12 mouse cellular contexts compared by ENCODE assay signal in the genomic region with DNA sequence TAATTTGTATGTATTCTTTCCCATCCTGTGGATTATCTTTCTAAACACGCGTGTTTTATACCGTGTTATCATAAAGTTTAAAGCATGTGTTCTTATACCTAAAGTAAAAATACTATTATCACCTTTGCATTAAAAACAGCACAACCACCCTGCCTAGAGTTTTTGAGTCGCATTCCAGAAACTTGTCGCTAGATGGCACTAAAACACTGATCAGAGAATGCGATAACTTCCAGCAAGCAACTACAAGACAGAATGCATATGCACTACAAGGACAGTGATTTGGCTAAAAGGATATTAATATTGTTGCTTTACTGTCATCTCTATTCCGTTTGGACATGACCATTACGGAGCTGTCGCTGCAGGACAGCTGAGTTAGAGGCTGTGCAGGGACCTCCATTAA. TPM values are rescaled to one million over a fixed set of nuclear protein-coding genes. Genes with fewer than 3 reads are reported as not detected.
A peak's percentile ranks its signal among the peaks of the same experiment; 100 is the strongest.
DNase-seq lines count a peak whose midpoint lies in the region; TF ChIP-seq lines count a peak whose summit lies in the region.
"Had no signal": no experiment of that assay in that cellular context is flagged by ENCODE, and none has a peak within 500 bp of the region (broad histone marks: within the 10 kb centered on the region; RNA-seq: fewer than 3 reads in every experiment).

No protein-coding gene starts in this region.

- peak; percentile 11 for DNase-seq in adrenal gland, postnatal 10 days
- no peak for DNase-seq in adrenal gland, postnatal 25 days
- peak; percentile 38 for DNase-seq in liver, adult 2 months (ENCODE audit: extremely low read depth, low read depth, low spot score)
- no peak for DNase-seq in liver
- DNase-seq in cerebellum, adult 9-10 months = peak; percentile 30
- DNase-seq in layer of hippocampus, postnatal 25 days (ENCODE audit: extremely low spot score in 1 of 2, low spot score in 1 of 2) = peak; percentile 2 to 4
- DNase-seq in gastrocnemius, postnatal 36 days = no peak
- no peak for DNase-seq in heart, postnatal 25 days (ENCODE audit: low spot score)

- intact Hi-C loops in gastrocnemius, postnatal 36 days (cut with DNase I) = no loop called here
- intact Hi-C loops in heart, postnatal 25 days (cut with DNase I) = no loop called here

- H3K36me3 ChIP-seq in liver, adult 2 months (ENCODE audit: control insufficient read depth, insufficient read depth, low read length) = no peaks in the 10 kb centered on the region
- H3K36me3 ChIP-seq: heart, embryonic 15.5 days; limb, embryonic 13.5 days had no signal

- H3K4me3 ChIP-seq in liver, adult 2 months (ENCODE audit: insufficient read depth, low read depth, low read length) = no peak overlapping the region
- H3K4me3 ChIP-seq: heart, embryonic 15.5 days; limb, embryonic 13.5 days had no signal

- no peak overlapping the region for H3K27ac ChIP-seq in liver, adult 2 months (replicated peaks; ENCODE audit: insufficient read depth, low read depth, low read length)
- H3K27ac ChIP-seq: heart, embryonic 15.5 days; limb, embryonic 13.5 days had no signal

- no peaks in the 10 kb centered on the region for H3K79me2 ChIP-seq in liver, adult 2 months (ENCODE audit: control insufficient read depth, insufficient read depth, low read length)

- peaks cover 3% of the 10 kb centered on the region; the same call in 1 of the 2 replicates for H3K27me3 ChIP-seq in liver, adult 2 months (ENCODE audit: control insufficient read depth, insufficient read depth, low read length)
- H3K27me3 ChIP-seq: heart, embryonic 15.5 days; limb, embryonic 13.5 days had no signal

- no peaks in the 10 kb centered on the region for H3K4me1 ChIP-seq in liver, adult 2 months (ENCODE audit: control insufficient read depth, insufficient read depth, low read length)
- H3K4me1 ChIP-seq: heart, embryonic 15.5 days; limb, embryonic 13.5 days had no signal

- TF ChIP-seq CTCF in liver, adult 2 months (IDR thresholded peaks at IDR 0.05; ENCODE audit: low read depth, low read length) = peak; percentile 38; the same call in 1 of the 2 replicates

- 9% methylated on average over 9 of the region's 9 CpGs for WGBS in liver, adult 2 months

- TF ChIP-seq POLR2A in liver, adult 2 months (IDR thresholded peaks at IDR 0.05; ENCODE audit: extremely low read depth, insufficient read depth, low read length) = no peak

- H3K9ac ChIP-seq in liver, adult 2 months (ENCODE audit: low read depth, low read length) = no peak overlapping the region
- H3K9ac ChIP-seq: heart, embryonic 15.5 days; limb, embryonic 13.5 days had no signal

RNA-seq across cellular contexts. Expression of gene Mill1, which starts 34.2 kb away (rescaled TPM):
- not detected for total RNA-seq in adrenal gland, postnatal 10 days (2021)
- not detected in 2 replicates for total RNA-seq in adrenal gland, postnatal 25 days (2021)
- total RNA-seq in liver, adult 2 months (2014; rRNA removed) = not detected in 2 replicates
- polyA plus RNA-seq in liver, adult 2 months (2012; rRNA removed) = not detected in 2 replicates
- not detected for total RNA-seq in layer of hippocampus, postnatal 25 days (2021)
- not detected for total RNA-seq in gastrocnemius, postnatal 36 days (2021)
- total RNA-seq in heart, postnatal 25 days (2021) = not detected
- total RNA-seq: common myeloid progenitor, adult 5-6 weeks; neutrophil, adult 5-6 weeks had no signal
- polyA plus RNA-seq: heart, embryonic 15.5 days had no signal

RNA-seq across cellular contexts. Expression of gene Igfl3, which starts 34.6 kb away (rescaled TPM):
- total RNA-seq in adrenal gland, postnatal 10 days (2021) = not detected
- total RNA-seq in adrenal gland, postnatal 25 days (2021) = not detected in 2 replicates
- not detected in 2 replicates for total RNA-seq in liver, adult 2 months (2014; rRNA removed)
- polyA plus RNA-seq in liver, adult 2 months (2012; rRNA removed) = not detected in 2 replicates
- total RNA-seq in layer of hippocampus, postnatal 25 days (2021) = not detected
- not detected for total RNA-seq in gastrocnemius, postnatal 36 days (2021)
- total RNA-seq in heart, postnatal 25 days (2021) = not detected
- total RNA-seq: common myeloid progenitor, adult 5-6 weeks; neutrophil, adult 5-6 weeks had no signal
- polyA plus RNA-seq: heart, embryonic 15.5 days; limb, embryonic 13.5 days had no signal

Comparison
In these comparisons a context has a peak if more than half of its experiments do, and no peak if none do; other contexts are left out.
1. DNase-seq: peak in adrenal gland, postnatal 10 days (single experiment), liver, adult 2 months (single experiment), cerebellum, adult 9-10 months (single experiment) and layer of hippocampus, postnatal 25 days (2 of 2); none in adrenal gland, postnatal 25 days (single experiment), liver (single experiment), gastrocnemius, postnatal 36 days (0 of 2) and heart, postnatal 25 days (single experiment).